Mouse (Mus musculus): ENCODE measurements at regions not wholly inside any gene's neighbourhood (a gene's known extent, or its start where the extent isn't known, plus 50 kb on each side); places are given as distances from the start of the nearest gene placed in this dataset.

- H3K9ac ChIP-seq: no peak overlapping the region
- H3K4me1 ChIP-seq: no peaks in the 10 kb centered on the region
- H3K4me2 ChIP-seq (replicated peaks): no peak overlapping the region
- H3K27ac ChIP-seq (replicated peaks): no peak overlapping the region
- H3K27me3 ChIP-seq: no peaks in the 10 kb centered on the region
- H3K9me3 ChIP-seq (replicated peaks): no peaks in the 10 kb centered on the region
- no peaks in the 10 kb centered on the region for H3K36me3 ChIP-seq
- no peak for ATAC-seq (ENCODE audit: insufficient number of reproducible peaks, low FRiP score, low TSS enrichment, low read depth)
- WGBS: 71% methylated on average over 13 of the region's 13 CpGs
- H3K4me3 ChIP-seq (replicated peaks): no peak overlapping the region
Observed at GRCm38 (mm10) chr12:112378482-112379243, 110.6 kb upstream of the A530016L24Rik start.

- no peak overlapping the region for H3K4me3 ChIP-seq (replicated peaks)
- H3K27ac ChIP-seq (replicated peaks): no peak overlapping the region
- H3K9me3 ChIP-seq (replicated peaks): no peaks in the 10 kb centered on the region
- WGBS: 68% methylated on average over 9 of the region's 9 CpGs
- H3K36me3 ChIP-seq: no peaks in the 10 kb centered on the region
- ATAC-seq (ENCODE audit: insufficient number of reproducible peaks, low FRiP score, low TSS enrichment, low read depth): no peak
- H3K4me1 ChIP-seq: no peaks in the 10 kb centered on the region
- H3K27me3 ChIP-seq: no peaks in the 10 kb centered on the region
- H3K9ac ChIP-seq: no peak overlapping the region
- H3K4me2 ChIP-seq (replicated peaks): no peak overlapping the region
Observed at GRCm38 (mm10) chr12:112387836-112388235, 101.4 kb upstream of the A530016L24Rik start.

- Histone ChIP-seq H3K36me3 (no peaks in the 10 kb centered on the region), H3K27ac (replicated peaks) (no peak overlapping the region), H3K4me1 (no peaks in the 10 kb centered on the region), H3K27me3 (no peaks in the 10 kb centered on the region), H3K4me2 (replicated peaks) (no peak overlapping the region), H3K9me3 (replicated peaks) (no peaks in the 10 kb centered on the region), H3K4me3 (replicated peaks) (no peak overlapping the region), H3K9ac (no peak overlapping the region)
- 74% methylated on average over 13 of the region's 13 CpGs for WGBS
- ATAC-seq (ENCODE audit: insufficient number of reproducible peaks, low FRiP score, low TSS enrichment, low read depth): no peak
Observed at GRCm38 (mm10) chr12:112395909-112396308, 93.3 kb upstream of the A530016L24Rik start.

- Histone ChIP-seq H3K9me3 (replicated peaks) (no peaks in the 10 kb centered on the region), H3K4me2 (replicated peaks) (no peak overlapping the region), H3K4me1 (no peaks in the 10 kb centered on the region), H3K36me3 (no peaks in the 10 kb centered on the region), H3K4me3 (replicated peaks) (no peak overlapping the region), H3K9ac (no peak overlapping the region), H3K27ac (replicated peaks) (no peak overlapping the region), H3K27me3 (no peaks in the 10 kb centered on the region)
- 64% methylated on average over 11 of the region's 11 CpGs for WGBS
- ATAC-seq (ENCODE audit: insufficient number of reproducible peaks, low FRiP score, low TSS enrichment, low read depth): no peak
Observed at GRCm38 (mm10) chr12:112403688-112404240, 85.5 kb upstream of the A530016L24Rik start.

GRCm38 (mm10) chr12:112404338-112404737, 84.9 kb upstream of the A530016L24Rik start:
- no peak overlapping the region for H3K4me3 ChIP-seq (replicated peaks)
- ATAC-seq (ENCODE audit: insufficient number of reproducible peaks, low FRiP score, low TSS enrichment, low read depth): no peak
- H3K4me2 ChIP-seq (replicated peaks): no peak overlapping the region
- 28% methylated on average over 12 of the region's 12 CpGs for WGBS
- no peaks in the 10 kb centered on the region for H3K27me3 ChIP-seq
- no peaks in the 10 kb centered on the region for H3K9me3 ChIP-seq (replicated peaks)
- H3K36me3 ChIP-seq: no peaks in the 10 kb centered on the region
- H3K9ac ChIP-seq: no peak overlapping the region
- H3K27ac ChIP-seq (replicated peaks): no peak overlapping the region
- no peaks in the 10 kb centered on the region for H3K4me1 ChIP-seq

GRCm38 (mm10) chr12:112405781-112406213, 83.5 kb upstream of the A530016L24Rik start:
- Histone ChIP-seq H3K9ac (no peak overlapping the region), H3K27ac (replicated peaks) (no peak overlapping the region), H3K27me3 (no peaks in the 10 kb centered on the region), H3K4me2 (replicated peaks) (no peak overlapping the region), H3K36me3 (no peaks in the 10 kb centered on the region), H3K4me1 (no peaks in the 10 kb centered on the region), H3K4me3 (replicated peaks) (no peak overlapping the region), H3K9me3 (replicated peaks) (no peaks in the 10 kb centered on the region)
- WGBS: 76% methylated on average over 12 of the region's 12 CpGs
- no peak for ATAC-seq (ENCODE audit: insufficient number of reproducible peaks, low FRiP score, low TSS enrichment, low read depth)

- no peak overlapping the region for H3K4me2 ChIP-seq (replicated peaks)
Observed at GRCm38 (mm10) chr12:112411612-112412350, 77.5 kb upstream of the A530016L24Rik start.

GRCm38 (mm10) chr12:112412351-112412697, 76.9 kb upstream of the A530016L24Rik start:
- Histone ChIP-seq H3K27ac (replicated peaks) (no peak overlapping the region), H3K27me3 (no peaks in the 10 kb centered on the region), H3K4me3 (replicated peaks) (no peak overlapping the region), H3K4me2 (replicated peaks) (no peak overlapping the region), H3K4me1 (peaks cover 10% of the 10 kb centered on the region; the same call in 1 of the 2 replicates), H3K9me3 (replicated peaks) (no peaks in the 10 kb centered on the region), H3K9ac (no peak overlapping the region), H3K36me3 (no peaks in the 10 kb centered on the region)
- 45% methylated on average over 2 of the region's 2 CpGs for WGBS
- no peak for ATAC-seq (ENCODE audit: insufficient number of reproducible peaks, low FRiP score, low TSS enrichment, low read depth)

More at GRCm38 (mm10) chr12:112411612-112412350, 77.5 kb upstream of the A530016L24Rik start:
- no peaks in the 10 kb centered on the region for H3K27me3 ChIP-seq
- peaks cover 10% of the 10 kb centered on the region; the same call in 1 of the 2 replicates for H3K4me1 ChIP-seq
- H3K36me3 ChIP-seq: no peaks in the 10 kb centered on the region
- no peaks in the 10 kb centered on the region for H3K9me3 ChIP-seq (replicated peaks)
- H3K4me3 ChIP-seq (replicated peaks): no peak overlapping the region
- no peak for ATAC-seq (ENCODE audit: insufficient number of reproducible peaks, low FRiP score, low TSS enrichment, low read depth)
- 10% methylated on average over 13 of the region's 13 CpGs for WGBS
- no peak overlapping the region for H3K27ac ChIP-seq (replicated peaks)
- H3K9ac ChIP-seq: no peak overlapping the region

- no peak overlapping the region for H3K27ac ChIP-seq (replicated peaks)
- WGBS: 76% methylated on average over 18 of the region's 18 CpGs
- H3K4me3 ChIP-seq (replicated peaks): no peak overlapping the region
- H3K36me3 ChIP-seq: no peaks in the 10 kb centered on the region
- H3K9me3 ChIP-seq (replicated peaks): no peaks in the 10 kb centered on the region
- H3K9ac ChIP-seq: no peak overlapping the region
- no peak overlapping the region for H3K4me2 ChIP-seq (replicated peaks)
- no peaks in the 10 kb centered on the region for H3K27me3 ChIP-seq
- peaks cover 10% of the 10 kb centered on the region; the same call in 1 of the 2 replicates for H3K4me1 ChIP-seq
- no peak for ATAC-seq (ENCODE audit: insufficient number of reproducible peaks, low FRiP score, low TSS enrichment, low read depth)
Observed at GRCm38 (mm10) chr12:112415926-112416473, 73.2 kb upstream of the A530016L24Rik start.

- no peak overlapping the region for H3K4me3 ChIP-seq (replicated peaks)
- no peak overlapping the region for H3K4me2 ChIP-seq (replicated peaks)
- no peaks in the 10 kb centered on the region for H3K27me3 ChIP-seq
- peaks cover 6% of the 10 kb centered on the region; the same call in 1 of the 2 replicates for H3K4me1 ChIP-seq
- no peaks in the 10 kb centered on the region for H3K9me3 ChIP-seq (replicated peaks)
- no peak for ATAC-seq (ENCODE audit: insufficient number of reproducible peaks, low FRiP score, low TSS enrichment, low read depth)
- no peak overlapping the region for H3K9ac ChIP-seq
- H3K36me3 ChIP-seq: no peaks in the 10 kb centered on the region
- no peak overlapping the region for H3K27ac ChIP-seq (replicated peaks)
- WGBS: 75% methylated on average over 13 of the region's 13 CpGs
Observed at GRCm38 (mm10) chr12:112416537-112416936, 72.7 kb upstream of the A530016L24Rik start.

- Histone ChIP-seq H3K27ac (replicated peaks) (no peak overlapping the region), H3K36me3 (no peaks in the 10 kb centered on the region), H3K27me3 (no peaks in the 10 kb centered on the region), H3K4me2 (replicated peaks) (no peak overlapping the region), H3K4me1 (no peaks in the 10 kb centered on the region), H3K9ac (no peak overlapping the region), H3K9me3 (replicated peaks) (no peaks in the 10 kb centered on the region), H3K4me3 (replicated peaks) (no peak overlapping the region)
- 82% methylated on average over 12 of the region's 12 CpGs for WGBS
- no peak for ATAC-seq (ENCODE audit: insufficient number of reproducible peaks, low FRiP score, low TSS enrichment, low read depth)
Observed at GRCm38 (mm10) chr12:112418636-112419035, 70.6 kb upstream of the A530016L24Rik start.

Data from embryonic facial prominence, embryonic 15.5 days (tissue).